Mouse (Mus musculus) E14TG2a.4 (cell line): Measurements from ENCODE around the gene BC048562.

ENCODE experiments used
- H3K27me3 ChIP-seq: 2 replicates; pipeline ENCODE4 v1.6.1; 2014; ENCODE audit warnings: low read length, control low read depth; ENCODE audit not compliant: insufficient read depth
- H3K36me3 ChIP-seq: 2 replicates; pipeline ENCODE4 v1.6.1; 2014; ENCODE audit warnings: low read length, control low read depth; ENCODE audit not compliant: insufficient read depth
- H3K4me1 ChIP-seq: replicated peaks from 2 replicates; pipeline ENCODE4 v1.6.1; 2014; ENCODE audit warnings: low read depth, low read length, control low read depth
- H3K4me3 ChIP-seq: replicated peaks from 2 replicates; pipeline ENCODE4 v1.5.1; 2014; ENCODE audit warnings: mild to moderate bottlenecking, low read length
- H3K9me3 ChIP-seq: 2 replicates; pipeline ENCODE4 v1.6.1; 2014; ENCODE audit warnings: low read length, control low read depth
- CTCF ChIP-seq: conservative IDR thresholded peaks from 2 replicates; pipeline ENCODE4 v1.5.1; 2014; ENCODE audit warnings: low read length
- NANOG ChIP-seq: IDR thresholded peaks from 2 replicates; pipeline ENCODE4 v1.6.1; 2014; ENCODE audit warnings: borderline replicate concordance, low read length, mixed read lengths
- POU5F1 ChIP-seq: IDR thresholded peaks from 2 replicates; pipeline ENCODE4 v1.6.1; 2014; ENCODE audit warnings: low read length, borderline replicate concordance

Gene BC048562

GRCm38 (mm10) chr9:108461181-108461631, 24.9 kb downstream of the BC048562 start, which contains the start of gene Klhdc8b:
TSS of gene Klhdc8b (minus strand) at chr9:108461581.
- Histone ChIP-seq H3K27me3 (no peaks in the 10 kb centered on the region), H3K4me3 (peak within 1 kb of the TSS; percentile 97)
- TF ChIP-seq CTCF (no peak), NANOG (no peak), POU5F1 (no peak)

GRCm38 (mm10) chr9:108461675-108462074, 25.4 kb downstream of the BC048562 start:
- Histone ChIP-seq H3K4me1 (peaks cover 64% of the 10 kb centered on the region), H3K36me3 (peaks cover 47% of the 10 kb centered on the region), H3K4me3 (peak overlapping the region; percentile 97), H3K9me3 (no peaks in the 10 kb centered on the region), H3K27me3 (no peaks in the 10 kb centered on the region)
- TF ChIP-seq NANOG: no peak
- no peak for TF ChIP-seq POU5F1
- TF ChIP-seq CTCF: no peak

More at GRCm38 (mm10) chr9:108461181-108461631, 24.9 kb downstream of the BC048562 start, which contains the start of gene Klhdc8b:
- Histone ChIP-seq H3K9me3 (no peaks in the 10 kb centered on the region), H3K36me3 (peaks cover 45% of the 10 kb centered on the region), H3K4me1 (peaks cover 69% of the 10 kb centered on the region)

- Histone ChIP-seq H3K27me3 (no peaks in the 10 kb centered on the region), H3K4me3 (peak overlapping the region; percentile 97), H3K4me1 (peaks cover 59% of the 10 kb centered on the region), H3K9me3 (no peaks in the 10 kb centered on the region), H3K36me3 (peaks cover 47% of the 10 kb centered on the region)
- TF ChIP-seq CTCF (no peak), POU5F1 (no peak), NANOG (no peak)
Observed at GRCm38 (mm10) chr9:108462192-108462591, 25.9 kb downstream of the BC048562 start.

- H3K4me1 ChIP-seq: peaks cover 51% of the 10 kb centered on the region
- H3K4me3 ChIP-seq: peak overlapping the region; percentile 58
- no peaks in the 10 kb centered on the region for H3K9me3 ChIP-seq
- H3K36me3 ChIP-seq: peaks cover 47% of the 10 kb centered on the region
- H3K27me3 ChIP-seq: no peaks in the 10 kb centered on the region
- no peak for TF ChIP-seq POU5F1
- no peak for TF ChIP-seq NANOG
- no peak for TF ChIP-seq CTCF
Observed at GRCm38 (mm10) chr9:108463713-108464112, 27.4 kb downstream of the BC048562 start.

- no peaks in the 10 kb centered on the region for H3K9me3 ChIP-seq
- H3K4me3 ChIP-seq: no peak overlapping the region
- H3K27me3 ChIP-seq: no peaks in the 10 kb centered on the region
- peaks cover 47% of the 10 kb centered on the region for H3K36me3 ChIP-seq
- no peak for TF ChIP-seq POU5F1
- TF ChIP-seq CTCF: no peak
- TF ChIP-seq NANOG: no peak
- peaks cover 53% of the 10 kb centered on the region for H3K4me1 ChIP-seq
Observed at GRCm38 (mm10) chr9:108466219-108466618, 29.9 kb downstream of the BC048562 start.

GRCm38 (mm10) chr9:108469430-108469829, 33.1 kb downstream of the BC048562 start:
- Histone ChIP-seq H3K4me3 (no peak overlapping the region), H3K36me3 (peaks cover 19% of the 10 kb centered on the region)

GRCm38 (mm10) chr9:108469845-108470244, 33.6 kb downstream of the BC048562 start:
- peaks cover 20% of the 10 kb centered on the region for H3K4me1 ChIP-seq
- no peaks in the 10 kb centered on the region for H3K27me3 ChIP-seq
- no peak for TF ChIP-seq NANOG
- no peak overlapping the region for H3K4me3 ChIP-seq
- H3K36me3 ChIP-seq: peaks cover 16% of the 10 kb centered on the region
- H3K9me3 ChIP-seq: no peaks in the 10 kb centered on the region

More at GRCm38 (mm10) chr9:108469430-108469829, 33.1 kb downstream of the BC048562 start:
- no peaks in the 10 kb centered on the region for H3K9me3 ChIP-seq
- peaks cover 23% of the 10 kb centered on the region for H3K4me1 ChIP-seq
- H3K27me3 ChIP-seq: no peaks in the 10 kb centered on the region
- TF ChIP-seq CTCF: no peak

GRCm38 (mm10) chr9:108474528-108474927, 38.2 kb downstream of the BC048562 start:
- TF ChIP-seq CTCF: peak; percentile 14; the same call in 1 of the 2 replicates
- TF ChIP-seq NANOG: no peak
- no peaks in the 10 kb centered on the region for H3K36me3 ChIP-seq

GRCm38 (mm10) chr9:108478638-108479156, 42.4 kb downstream of the BC048562 start:
- Histone ChIP-seq H3K4me1 (peaks cover 71% of the 10 kb centered on the region), H3K4me3 (peak overlapping the region; percentile 74), H3K27me3 (peaks cover 11% of the 10 kb centered on the region), H3K36me3 (peaks cover 15% of the 10 kb centered on the region; the same call in 1 of the 2 replicates), H3K9me3 (no peaks in the 10 kb centered on the region)
- TF ChIP-seq NANOG (peak; percentile 50; the same call in 1 of the 2 replicates), CTCF (no peak)

More at GRCm38 (mm10) chr9:108474528-108474927, 38.2 kb downstream of the BC048562 start:
- no peaks in the 10 kb centered on the region for H3K9me3 ChIP-seq
- no peaks in the 10 kb centered on the region for H3K27me3 ChIP-seq
- H3K4me1 ChIP-seq: peaks cover 37% of the 10 kb centered on the region
- H3K4me3 ChIP-seq: no peak overlapping the region
